Mouse (Mus musculus) right cerebral cortex, adult 2 months (tissue): Measurements from ENCODE around the gene Uso1.
A peak's percentile ranks its signal among the peaks of the same experiment; 100 is the strongest.

ENCODE experiments used
- DNase-seq, 2 experiments: peaks; one replicate each; pipeline ENCODE4 v3.0.0; 2021 to 2022; ENCODE audit warnings: low spot score in 2 of 2

Uso1 gene

DNA sequence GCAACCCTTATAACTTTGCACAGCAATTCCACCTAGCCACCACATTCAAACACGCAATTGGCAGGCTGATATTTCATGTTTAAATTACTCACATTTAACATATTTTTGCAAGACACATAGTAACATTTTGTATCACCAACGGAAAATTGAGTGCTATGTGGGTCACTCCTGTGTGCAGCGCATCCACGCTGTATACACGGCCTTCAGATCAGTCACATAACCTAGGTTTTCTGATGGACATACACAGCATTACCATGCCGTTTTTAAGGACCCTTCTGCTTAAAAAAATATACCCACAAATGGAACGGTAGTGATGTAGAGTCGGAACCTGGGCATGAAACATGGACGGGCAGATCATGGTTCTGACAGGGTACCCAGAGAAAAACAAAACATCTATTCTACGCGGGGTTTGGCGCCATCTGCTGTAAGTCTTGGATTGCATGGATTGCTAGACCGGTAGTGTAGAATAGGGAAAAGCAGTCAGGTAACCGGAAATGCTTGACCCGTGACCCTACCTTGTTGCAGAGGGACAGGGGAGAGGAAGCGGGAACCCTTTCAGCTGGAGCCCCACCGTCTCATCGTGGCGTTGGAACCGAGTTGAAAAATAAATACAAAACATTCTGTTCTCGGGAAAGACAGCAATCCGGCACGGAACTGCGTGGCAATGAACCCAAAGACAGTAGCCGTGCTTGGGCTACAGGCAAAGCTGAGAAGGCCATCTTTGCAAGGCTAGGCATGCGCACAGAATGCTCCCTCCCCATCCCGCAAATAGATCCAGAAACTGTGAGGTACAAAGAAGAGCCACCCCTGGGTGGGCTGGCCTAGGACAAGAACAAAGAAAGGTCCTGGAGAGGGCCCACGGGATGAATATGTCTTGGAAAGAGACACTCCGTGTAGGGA, 101.8 kb downstream of the Uso1 start:
- DNase-seq = peak; percentile 88 to 91

DNA sequence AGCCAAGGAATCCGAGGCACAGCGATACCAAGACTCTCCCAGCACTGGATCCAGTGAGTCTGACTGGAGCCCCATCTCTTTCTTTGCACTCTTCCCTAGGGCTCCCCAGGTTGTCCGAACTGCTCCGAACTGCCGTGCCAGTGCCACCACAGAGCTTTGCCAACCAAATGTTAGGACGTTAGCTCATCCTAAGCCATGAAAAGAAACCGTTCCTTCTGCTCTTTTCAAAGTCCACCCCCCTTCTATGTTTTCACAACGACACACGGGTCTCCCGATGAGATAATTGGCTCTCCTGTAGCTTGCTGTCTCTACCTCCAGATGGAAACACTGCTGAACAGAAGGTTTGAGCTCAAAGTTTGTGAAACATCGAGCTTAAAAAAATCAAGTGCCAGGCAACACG, 103.0 kb downstream of the Uso1 start:
- DNase-seq = no peak

DNA sequence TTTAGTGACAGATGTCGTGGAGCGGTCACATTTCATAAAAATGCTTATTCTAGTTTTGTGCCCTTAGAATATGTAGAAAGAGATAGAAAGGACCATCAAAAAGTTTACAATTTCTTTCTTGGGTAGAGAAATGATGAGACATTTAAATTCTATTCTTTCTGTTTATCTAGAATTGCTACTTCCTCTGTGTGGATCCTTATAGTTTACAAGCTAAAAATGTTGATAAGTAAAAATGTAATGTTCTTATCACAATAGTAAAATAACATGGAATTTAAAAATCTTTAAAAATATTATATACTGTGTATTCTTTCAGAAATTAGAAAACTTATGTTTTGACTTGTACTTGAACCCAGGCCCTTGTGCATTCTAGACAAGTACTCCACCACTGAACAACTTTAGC, 107.2 kb downstream of the Uso1 start:
- DNase-seq = no peak

DNA sequence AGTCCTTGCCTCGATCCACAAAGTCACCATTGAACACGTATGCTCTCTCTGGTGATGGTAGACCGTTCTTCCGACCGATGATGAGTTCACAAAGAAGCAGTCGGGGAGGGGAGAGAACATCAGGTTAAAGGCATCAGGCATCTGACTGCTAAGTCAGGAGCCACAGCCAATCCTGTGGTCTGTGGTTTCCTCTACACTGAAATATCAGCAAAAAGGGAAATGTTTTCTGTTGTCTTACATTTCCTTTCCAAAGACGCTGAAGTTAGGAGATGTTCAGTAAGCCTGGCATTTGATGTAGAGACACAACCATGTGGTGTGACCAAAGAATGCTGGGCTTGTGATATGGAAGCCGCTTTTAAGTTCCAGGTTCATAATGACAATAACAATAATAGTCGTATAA, 107.7 kb downstream of the Uso1 start:
- no peak for DNase-seq

DNA sequence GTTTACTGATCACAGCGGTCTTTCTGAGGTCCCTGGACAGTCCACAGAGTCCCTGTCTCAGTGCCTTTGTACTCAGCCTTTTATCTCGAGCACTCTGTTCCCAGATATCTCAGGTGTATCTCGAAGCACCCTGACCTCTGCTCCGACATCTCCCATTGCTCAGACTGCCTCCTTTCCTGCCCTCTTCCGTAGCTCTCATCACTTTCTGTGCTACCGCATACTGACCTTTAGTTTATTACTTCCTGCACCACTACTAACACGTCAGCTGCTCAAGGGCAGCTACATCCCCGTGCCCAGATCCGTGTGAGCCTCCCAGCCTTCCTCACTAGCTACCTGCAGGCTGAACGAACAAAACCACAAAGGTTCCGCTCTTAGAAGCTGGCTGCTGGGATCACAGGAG, 110.9 kb downstream of the Uso1 start:
- DNase-seq = no peak

DNA sequence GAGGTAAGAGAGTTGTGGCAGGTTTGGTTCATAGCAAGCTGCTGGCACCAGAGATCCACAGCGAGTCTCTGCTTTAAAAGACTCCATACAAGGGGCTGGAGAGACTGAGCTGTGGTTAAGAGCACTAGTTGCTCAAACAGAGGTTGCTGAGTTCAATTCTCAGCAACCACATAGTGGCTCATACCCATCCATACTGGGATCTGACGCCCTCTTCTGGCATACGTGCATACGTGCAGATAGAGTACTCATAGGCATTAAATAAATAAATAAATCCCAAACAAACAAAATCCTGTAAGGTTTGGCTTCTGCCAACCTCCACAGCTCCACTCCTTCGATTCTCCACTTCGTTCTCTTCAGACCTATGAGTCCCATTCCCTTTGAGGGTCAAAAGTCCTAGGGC, 114.3 kb downstream of the Uso1 start:
- no peak for DNase-seq
